Mouse (Mus musculus) kidney, embryonic 16.5 days (tissue): ENCODE data around the gene Bche. TPM values are rescaled to one million over a fixed set of nuclear protein-coding genes. Genes with fewer than 3 reads are reported as not detected.

Experiments
- ATAC-seq: fragments of 200-750 bp; cut with Nextera tagmentation; 2 replicates; pipeline ENCODE4 v1.8.0; 2017; ENCODE audit warnings: moderate TSS enrichment; ENCODE audit not compliant: low FRiP score, low TSS enrichment
- H3K27ac ChIP-seq: fragments of 300-500 bp; sonication (generic); 2 replicates; pipeline ENCODE4 v1.5.1; 2014; ENCODE audit warnings: low read length
- H3K27me3 ChIP-seq: fragments of 300-500 bp; sonication (generic); 2 replicates; pipeline ENCODE4 v1.6.1; 2014; ENCODE audit warnings: low read length, control low read depth, mixed read lengths; ENCODE audit not compliant: insufficient read depth
- H3K36me3 ChIP-seq: fragments of 300-500 bp; sonication (generic); 2 replicates; pipeline ENCODE4 v1.6.1; 2014; ENCODE audit warnings: low read length, control low read depth, mixed read lengths; ENCODE audit not compliant: insufficient read depth
- H3K4me1 ChIP-seq: fragments of 300-500 bp; sonication (generic); 2 replicates; pipeline ENCODE4 v1.6.1; 2014; ENCODE audit warnings: low read length, control low read depth, mixed read lengths; ENCODE audit not compliant: insufficient read depth
- H3K4me2 ChIP-seq: fragments of 300-500 bp; sonication (generic); replicated peaks from 2 replicates; pipeline ENCODE4 v1.6.1; 2014; ENCODE audit warnings: low read depth, low read length
- H3K4me3 ChIP-seq: fragments of 300-500 bp; sonication (generic); 2 replicates; pipeline ENCODE4 v1.5.1; 2014; ENCODE audit warnings: mild to moderate bottlenecking, low read length
- H3K9ac ChIP-seq: fragments of 300-500 bp; sonication (generic); replicated peaks from 2 replicates; pipeline ENCODE4 v1.6.1; 2014; ENCODE audit warnings: low read length
- H3K9me3 ChIP-seq: fragments of 300-500 bp; sonication (generic); 2 replicates; pipeline ENCODE4 v1.6.1; 2016; ENCODE audit warnings: low read length, control low read depth
- WGBS: fragments of 180-500 bp; shearing (Covaris S2); extraction: QIAGEN DNeasy Blood & Tissue Kit; methylation state at CpG from one replicate; pipeline ENCODE4 v1.1.7; 2014; 5-methylcytosine and 5-hydroxymethylcytosine counted together
- polyA plus RNA-seq: library from polyadenylated mRNA; unstranded; fragments of >200 nt; fragmentation: Nextera tagmentation; extraction: Ambion mirVana; gene quantifications from 2 replicates; pipeline ENCODE4 v1.2.1, GENCODE M21; 2015

Gene Bche
- polyA plus RNA-seq = 2.1 and 2.5 TPM in 2 replicates

DNA sequence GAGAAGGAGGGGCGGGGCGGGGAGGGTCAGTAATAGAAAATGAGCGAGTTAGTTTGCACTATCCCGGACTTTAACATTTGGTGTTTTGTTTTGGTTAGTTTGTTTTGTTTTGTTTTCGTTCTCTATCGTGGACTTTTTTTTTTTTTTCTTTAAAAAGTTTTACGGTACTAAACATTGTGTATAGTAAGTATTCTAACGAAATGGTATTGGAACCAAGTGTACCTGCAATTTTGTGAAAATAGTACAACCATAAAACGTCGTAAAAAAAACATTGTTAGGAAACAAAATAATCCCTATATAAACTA lies at the start of gene Bche:
Gene Bche (minus strand): TSS at position 6 of the 305 bp plus-strand sequence.
- no peak for ATAC-seq

DNA sequence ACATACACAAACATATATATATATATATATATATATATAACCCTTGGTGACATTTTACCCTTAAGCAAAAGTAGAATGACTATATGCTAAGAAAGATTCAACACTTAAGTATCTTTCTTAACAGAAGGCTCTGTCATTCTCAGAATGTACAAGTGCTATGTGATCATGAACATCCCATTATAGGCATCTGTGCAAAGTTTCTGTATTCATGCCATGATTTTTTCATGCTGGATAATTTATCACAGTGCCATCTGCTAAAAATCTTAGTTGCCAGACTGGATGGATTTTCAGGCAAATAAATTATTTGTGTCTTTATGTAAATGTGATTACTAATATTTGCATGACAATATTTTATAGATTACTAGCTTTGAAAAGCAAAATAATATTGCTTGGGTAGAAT lies 33.8 kb upstream of the Bche start:
- Histone ChIP-seq H3K27me3 (no peaks in the 10 kb centered on the region), H3K9ac (no peak overlapping the region), H3K4me3 (no peak overlapping the region), H3K27ac (no peak overlapping the region), H3K4me2 (no peak overlapping the region), H3K9me3 (no peaks in the 10 kb centered on the region), H3K4me1 (no peaks in the 10 kb centered on the region), H3K36me3 (no peaks in the 10 kb centered on the region)
- ATAC-seq = no peak

More for the DNA sequence above, at the start of gene Bche:
- Histone ChIP-seq H3K9ac (peak within 1 kb of the TSS; percentile 61), H3K27ac (no peak within 1 kb of the TSS), H3K4me2 (peak within 1 kb of the TSS; percentile 62), H3K4me1 (no peaks in the 10 kb centered on the region), H3K4me3 (peak within 1 kb of the TSS; percentile 55), H3K9me3 (no peaks in the 10 kb centered on the region), H3K27me3 (no peaks in the 10 kb centered on the region), H3K36me3 (no peaks in the 10 kb centered on the region)
- WGBS = 11% methylated on average over 10 of the region's 10 CpGs

DNA sequence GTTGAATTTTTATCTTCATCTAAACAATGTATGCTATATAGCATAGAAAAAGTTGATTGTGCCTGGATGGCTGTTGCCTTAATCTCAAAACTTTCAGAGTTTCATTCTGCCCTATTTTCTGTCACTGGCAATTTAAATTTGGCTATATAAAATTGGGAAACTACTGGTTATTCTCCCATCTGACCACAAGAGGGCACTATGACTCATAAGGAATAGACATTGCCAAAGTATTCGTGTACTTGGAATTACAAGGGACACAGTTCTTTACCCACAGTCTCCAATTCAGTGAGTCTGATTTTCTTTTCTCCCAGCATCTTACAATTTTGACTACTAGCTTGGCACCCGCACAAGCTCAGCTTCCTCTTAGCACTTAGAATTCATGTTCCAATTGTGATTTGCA lies 23.5 kb upstream of the Bche start:
- Histone ChIP-seq H3K27me3 (no peaks in the 10 kb centered on the region), H3K36me3 (no peaks in the 10 kb centered on the region), H3K27ac (no peak overlapping the region), H3K4me3 (no peak overlapping the region), H3K9ac (no peak overlapping the region), H3K4me2 (no peak overlapping the region), H3K9me3 (no peaks in the 10 kb centered on the region), H3K4me1 (no peaks in the 10 kb centered on the region)
- ATAC-seq = no peak
- WGBS = 35% methylated on average over 2 of the region's 2 CpGs

DNA sequence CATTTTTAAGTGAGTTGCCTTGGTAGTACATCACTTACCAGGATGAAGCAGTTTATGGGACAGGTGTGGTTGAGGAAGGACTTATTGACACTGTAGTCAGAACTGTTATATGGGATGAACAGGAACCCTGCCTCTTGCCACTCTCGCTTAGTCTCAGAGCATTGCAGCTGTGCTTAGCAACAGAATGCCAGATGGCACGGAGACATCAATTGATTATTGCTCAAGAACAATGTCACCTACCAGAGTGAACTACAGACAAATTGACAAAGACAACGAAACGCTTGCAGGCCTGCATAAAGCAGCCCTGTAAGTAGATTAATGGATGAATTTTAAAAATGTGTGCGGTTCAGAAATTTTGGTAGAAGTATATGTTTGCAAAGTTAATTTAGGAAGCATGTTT lies 21.3 kb upstream of the Bche start:
- Histone ChIP-seq H3K9me3 (no peaks in the 10 kb centered on the region), H3K4me1 (no peaks in the 10 kb centered on the region), H3K4me3 (no peak overlapping the region), H3K9ac (no peak overlapping the region), H3K4me2 (no peak overlapping the region), H3K27ac (no peak overlapping the region), H3K27me3 (no peaks in the 10 kb centered on the region), H3K36me3 (no peaks in the 10 kb centered on the region)
- ATAC-seq = no peak
- 75% methylated on average over 5 of the region's 5 CpGs for WGBS

DNA sequence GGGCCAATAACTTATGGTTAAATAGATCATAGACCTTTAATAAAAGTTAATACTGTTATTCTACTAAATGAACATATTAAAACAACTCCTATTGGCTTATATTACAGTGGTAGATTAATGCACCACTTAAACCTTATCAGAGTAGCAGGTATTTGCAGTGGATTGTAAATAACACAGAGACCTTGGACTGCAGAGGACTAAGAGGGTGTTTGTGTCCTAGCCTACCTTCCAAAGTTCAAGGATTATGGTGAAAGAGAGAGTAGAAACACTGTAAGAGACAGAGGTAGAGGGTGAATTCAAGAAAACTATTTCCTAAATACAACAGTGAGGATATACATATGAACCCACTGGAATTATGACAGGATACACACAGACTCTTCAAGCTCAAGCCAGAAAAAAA lies 17.5 kb upstream of the Bche start:
- no peak for ATAC-seq
- no peaks in the 10 kb centered on the region for H3K36me3 ChIP-seq
- no peaks in the 10 kb centered on the region for H3K9me3 ChIP-seq
- no peak overlapping the region for H3K9ac ChIP-seq
- H3K4me3 ChIP-seq = no peak overlapping the region
- no peaks in the 10 kb centered on the region for H3K4me1 ChIP-seq
- no peaks in the 10 kb centered on the region for H3K27me3 ChIP-seq
- H3K27ac ChIP-seq = no peak overlapping the region
- H3K4me2 ChIP-seq = no peak overlapping the region

DNA sequence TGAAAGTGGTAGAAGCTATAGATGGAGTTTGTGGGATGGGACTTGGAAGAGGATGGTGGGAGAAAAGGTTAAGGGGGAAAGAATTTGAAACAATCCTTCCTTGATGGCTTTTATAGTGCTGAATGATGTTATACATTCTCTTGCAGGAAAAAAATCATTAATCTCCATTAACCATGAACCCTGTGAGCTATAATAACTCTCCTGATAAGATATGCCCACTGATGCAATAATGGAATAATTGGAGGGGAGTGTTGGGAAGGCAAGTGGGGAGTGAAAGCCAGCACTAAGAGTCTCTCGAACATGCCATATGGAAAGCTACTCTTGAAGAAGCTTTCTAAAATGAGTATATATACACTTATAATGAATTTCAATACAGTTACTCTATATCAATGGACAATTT lies 16.7 kb upstream of the Bche start:
- no peak overlapping the region for H3K4me2 ChIP-seq
- H3K9ac ChIP-seq = no peak overlapping the region
- ATAC-seq = no peak
- no peaks in the 10 kb centered on the region for H3K36me3 ChIP-seq
- H3K27ac ChIP-seq = no peak overlapping the region
- H3K27me3 ChIP-seq = no peaks in the 10 kb centered on the region
- no peaks in the 10 kb centered on the region for H3K9me3 ChIP-seq
- 91% methylated on average over 1 of the region's 1 CpGs for WGBS
- no peak overlapping the region for H3K4me3 ChIP-seq
- no peaks in the 10 kb centered on the region for H3K4me1 ChIP-seq

DNA sequence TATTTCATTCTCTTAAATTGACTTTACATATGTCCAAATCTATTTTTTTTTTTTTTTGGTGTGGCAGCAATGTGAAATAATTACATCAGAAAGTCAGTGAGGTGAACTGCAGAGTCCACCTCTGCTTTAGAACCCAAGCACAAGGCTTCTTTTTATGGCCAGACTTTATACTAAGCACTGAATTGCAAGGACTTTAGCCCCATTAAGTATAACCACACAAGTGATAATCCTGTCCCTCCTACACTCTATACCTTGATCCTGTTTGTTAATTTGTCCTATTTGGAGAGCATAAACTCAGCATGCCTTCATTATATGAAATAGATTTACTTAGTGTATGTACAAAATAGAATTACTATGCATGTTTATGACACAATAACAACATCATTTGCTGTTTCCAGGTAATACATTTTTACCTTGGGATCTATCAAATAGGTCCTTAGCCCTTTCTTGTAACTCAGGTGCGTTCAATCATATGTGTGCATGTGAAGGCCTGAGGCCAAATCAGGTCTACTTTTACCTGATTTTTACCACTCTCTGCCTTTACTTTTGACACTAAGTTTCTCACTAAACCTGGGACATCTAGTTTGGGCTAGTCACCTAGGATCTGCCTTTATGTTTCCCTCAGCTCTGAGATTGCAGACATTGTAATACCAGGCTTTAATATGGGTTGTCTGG lies 9.5 kb upstream of the Bche start:
- H3K4me2 ChIP-seq = no peak overlapping the region
- H3K9me3 ChIP-seq = no peaks in the 10 kb centered on the region
- no peak for ATAC-seq
- no peak overlapping the region for H3K27ac ChIP-seq
- no peak overlapping the region for H3K9ac ChIP-seq
- no peaks in the 10 kb centered on the region for H3K4me1 ChIP-seq
- H3K27me3 ChIP-seq = no peaks in the 10 kb centered on the region
- 90% methylated on average over 1 of the region's 1 CpGs for WGBS
- H3K36me3 ChIP-seq = no peaks in the 10 kb centered on the region
- no peak overlapping the region for H3K4me3 ChIP-seq

DNA sequence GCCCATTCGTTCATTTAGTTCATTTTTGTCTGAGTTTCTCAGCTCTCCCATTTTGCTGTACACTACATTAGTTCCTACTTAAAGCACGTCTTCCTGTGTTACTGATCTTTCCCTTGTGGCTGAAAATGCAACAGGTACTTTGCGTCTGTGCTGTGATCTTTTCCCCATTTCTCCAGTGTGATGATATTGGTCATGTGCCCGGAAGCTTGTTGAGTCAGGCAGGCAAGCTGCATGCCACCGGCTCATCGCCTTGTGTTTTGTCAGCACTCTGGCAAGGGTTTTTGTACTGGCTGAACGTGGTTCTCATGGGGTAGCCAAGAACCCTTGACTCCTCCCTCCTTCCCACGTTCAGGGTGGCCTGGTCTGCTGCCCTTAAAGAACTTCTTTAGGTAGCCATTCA lies 1.7 kb upstream of the Bche start:
- ATAC-seq = no peak
- H3K4me3 ChIP-seq = no peak overlapping the region
- H3K27me3 ChIP-seq = no peaks in the 10 kb centered on the region
- H3K4me1 ChIP-seq = no peaks in the 10 kb centered on the region
- H3K4me2 ChIP-seq = no peak overlapping the region
- WGBS = 80% methylated on average over 8 of the region's 8 CpGs
- H3K9ac ChIP-seq = no peak overlapping the region
- H3K27ac ChIP-seq = no peak overlapping the region
- H3K9me3 ChIP-seq = no peaks in the 10 kb centered on the region
- no peaks in the 10 kb centered on the region for H3K36me3 ChIP-seq

DNA sequence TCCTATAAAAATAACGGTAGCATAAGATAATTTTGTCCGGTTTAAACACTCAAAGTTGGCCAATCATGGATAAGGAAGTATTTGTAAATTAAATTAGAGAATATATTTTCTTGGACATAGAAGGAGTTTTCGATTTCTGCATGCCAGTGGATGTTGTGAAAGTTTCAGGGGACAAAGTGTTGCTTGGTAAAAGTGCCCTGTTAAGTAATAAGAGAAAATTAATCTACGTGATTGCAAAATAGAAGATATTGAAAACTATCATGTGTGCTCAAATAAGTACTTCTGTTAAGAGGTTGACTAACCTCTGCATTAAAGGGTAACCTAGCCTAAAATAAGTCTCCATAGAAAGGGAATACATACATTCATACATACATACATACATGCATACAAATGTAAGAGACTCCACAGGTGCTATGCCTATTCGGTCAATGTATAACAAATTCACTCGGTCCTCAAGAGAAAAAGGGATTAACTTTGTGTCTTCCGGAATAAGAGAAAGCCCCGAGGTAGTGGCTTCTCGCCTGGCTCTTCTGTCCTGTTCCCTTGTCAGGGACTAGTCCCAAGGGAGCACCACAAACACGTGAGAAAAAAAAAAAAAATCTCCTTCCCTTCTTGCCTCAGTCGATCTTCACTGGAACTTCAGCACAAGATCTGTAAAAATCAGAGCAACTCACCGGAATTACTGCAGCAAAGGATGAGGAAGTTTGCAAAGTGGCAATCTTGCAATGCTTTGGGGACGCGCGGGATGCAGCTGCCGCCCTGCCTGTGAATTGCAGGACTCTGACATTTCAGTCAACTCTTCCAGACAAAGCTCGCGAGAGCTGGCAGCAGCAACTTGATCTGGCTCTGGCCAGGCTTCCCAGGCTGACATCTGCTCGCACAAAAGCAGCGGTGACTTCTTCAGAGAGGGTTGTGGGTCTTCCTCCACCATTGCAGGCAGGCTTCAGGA lies 480 bp downstream of the Bche start:
- 19% methylated on average over 20 of the region's 20 CpGs for WGBS
- no peaks in the 10 kb centered on the region for H3K4me1 ChIP-seq
- H3K9ac ChIP-seq = peak overlapping the region; percentile 61
- no peaks in the 10 kb centered on the region for H3K27me3 ChIP-seq
- ATAC-seq = peak; percentile 99
- peak overlapping the region; percentile 55 for H3K4me3 ChIP-seq
- no peak overlapping the region for H3K27ac ChIP-seq
- no peaks in the 10 kb centered on the region for H3K9me3 ChIP-seq
- no peaks in the 10 kb centered on the region for H3K36me3 ChIP-seq
- peak overlapping the region; percentile 62 for H3K4me2 ChIP-seq

DNA sequence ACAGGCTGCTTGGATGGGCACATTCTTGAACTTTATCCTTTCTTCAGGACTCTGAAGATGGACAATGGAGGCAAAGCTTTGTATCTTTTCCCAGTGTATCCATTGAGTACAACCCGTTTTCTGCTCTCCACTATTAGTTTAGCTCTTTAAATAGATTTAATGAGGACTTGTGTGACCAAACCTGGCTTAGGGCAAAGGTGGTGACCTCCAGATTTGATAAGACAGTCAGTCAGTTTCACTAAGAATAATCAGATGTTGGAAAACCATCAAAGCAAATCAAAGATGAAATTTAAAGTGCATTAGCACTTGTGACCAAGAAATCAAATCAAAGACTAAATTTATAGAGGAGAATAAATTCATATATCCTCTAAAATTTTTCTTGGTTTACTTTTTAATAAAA lies 1.7 kb downstream of the Bche start:
- WGBS = 57% methylated on average over 1 of the region's 1 CpGs
- H3K36me3 ChIP-seq = no peaks in the 10 kb centered on the region
- H3K4me3 ChIP-seq = no peak overlapping the region
- H3K27ac ChIP-seq = no peak overlapping the region
- H3K27me3 ChIP-seq = no peaks in the 10 kb centered on the region
- H3K9me3 ChIP-seq = no peaks in the 10 kb centered on the region
- no peak overlapping the region for H3K9ac ChIP-seq
- no peak overlapping the region for H3K4me2 ChIP-seq
- H3K4me1 ChIP-seq = no peaks in the 10 kb centered on the region
- no peak for ATAC-seq
